Mouse (Mus musculus) erythroblast, embryonic 14.5 days (primary cell): ENCODE data around the gene Prlr.

Experiments used
- GATA1 ChIP-seq: IDR thresholded peaks from 2 replicates; pipeline ENCODE4 v1.6.1; 2012; ENCODE audit warnings: low read length, inconsistent platforms, mixed read lengths
- TAL1 ChIP-seq: IDR thresholded peaks from 3 replicates; pipeline ENCODE4 v1.6.1; 2012; ENCODE audit warnings: low read length, inconsistent platforms, mixed read lengths

GRCm38 (mm10) chr15:10330626-10331025 is 153.6 kb downstream of the Prlr start:
- no peak for TF ChIP-seq GATA1
- TF ChIP-seq TAL1: no peak
